Mouse (Mus musculus): ENCODE data around the gene Ttf1.
A peak's percentile ranks its signal among the peaks of the same experiment; 100 is the strongest.

The Ttf1 gene

GRCm38 (mm10) chr2:29124936-29125701 lies 65.1 kb downstream of the Ttf1 start:
- DNase-seq (ENCODE audit: low read depth) = peak; percentile 97

- no peak for DNase-seq (ENCODE audit: low read depth)
Observed at GRCm38 (mm10) chr2:29130118-29130899, 70.2 kb downstream of the Ttf1 start.

GRCm38 (mm10) chr2:29135161-29135560 lies 75.1 kb downstream of the Ttf1 start:
- no peak for DNase-seq (ENCODE audit: low read depth)

Data from c-Kit-positive CD71-positive TER-119-negative erythroid progenitor cells, embryonic 14.5 days (primary cell).